Comparison of ENCODE assay signal across 10 mouse cellular contexts in genomic region chr4:106803781-106804180, GRCm38 (mm10). TPM values are rescaled to one million over a fixed set of nuclear protein-coding genes. Genes with fewer than 3 reads are reported as not detected.
DNase-seq lines count a peak whose midpoint lies in the region; ATAC-seq and TF ChIP-seq lines count a peak whose summit lies in the region.
"Had no signal": no experiment of that assay in that cellular context is flagged by ENCODE, and none has a peak within 500 bp of the region (broad histone marks: within the 10 kb centered on the region; RNA-seq: fewer than 3 reads in every experiment).

No protein-coding gene starts in this region.

- DNase-seq in gastrocnemius, adult 2 months: no peak
- DNase-seq in gastrocnemius, adult 8-10 months (ENCODE audit: low spot score in 2 of 2): no peak
- peak; percentile 81 for DNase-seq in CD4-positive, CD25-positive, alpha-beta regulatory T cell, adult 2 months (ENCODE audit: low read depth, low spot score)
- DNase-seq in adrenal gland, adult 18-20 months (ENCODE audit: low spot score in 2 of 2): no peak
- DNase-seq in adipocyte (ENCODE audit: low spot score): no peak
- DNase-seq: cerebellum, adult 11 months; gastrocnemius, postnatal 36 days had no signal

- peaks cover 74% of the 10 kb centered on the region for H3K36me3 ChIP-seq in erythroblast, embryonic 14.5 days (ENCODE audit: control insufficient read depth)
- H3K36me3 ChIP-seq in midbrain, embryonic 13.5 days: no peaks in the 10 kb centered on the region

- peak; percentile 11; the same call in 1 of the 2 replicates for TF ChIP-seq CTCF in gastrocnemius, adult 2 months (IDR thresholded peaks at IDR 0.05)

- no peak overlapping the region for H3K4me3 ChIP-seq in gastrocnemius, adult 2 months
- H3K4me3 ChIP-seq in erythroblast, embryonic 14.5 days (replicated peaks): peak overlapping the region; percentile 80
- H3K4me3 ChIP-seq in midbrain, embryonic 13.5 days (replicated peaks): no peak overlapping the region

- peak; percentile 52; the same call in 1 of the 2 replicates for ATAC-seq in megakaryocyte-erythroid progenitor cell, adult 5-6 weeks (replicated peaks; ENCODE audit: low FRiP score, low TSS enrichment, poor library complexity, severe bottlenecking)
- no peak for ATAC-seq in midbrain, embryonic 13.5 days

- peaks cover 6% of the 10 kb centered on the region for H3K9me3 ChIP-seq in erythroblast, embryonic 14.5 days (ENCODE audit: control insufficient read depth, low read length)
- no peaks in the 10 kb centered on the region for H3K9me3 ChIP-seq in midbrain, embryonic 13.5 days

- H3K4me1 ChIP-seq in erythroblast, embryonic 14.5 days (ENCODE audit: control insufficient read depth): peaks cover 90% of the 10 kb centered on the region
- peaks cover 14% of the 10 kb centered on the region for H3K4me1 ChIP-seq in midbrain, embryonic 13.5 days (replicated peaks)

- intact Hi-C loops in gastrocnemius, adult 2 months (cut with DNase I): loop anchor here (10.0 kb wide), 1 partner anchor 361 kb away; no protein-coding TSS in a partner anchor

- H3K9ac ChIP-seq in midbrain, embryonic 13.5 days (replicated peaks): no peak overlapping the region

- H3K4me2 ChIP-seq in midbrain, embryonic 13.5 days (replicated peaks): no peak overlapping the region

- H3K27me3 ChIP-seq in erythroblast, embryonic 14.5 days (ENCODE audit: control insufficient read depth): no peaks in the 10 kb centered on the region
- H3K27me3 ChIP-seq in midbrain, embryonic 13.5 days: peaks cover 10% of the 10 kb centered on the region

- H3K27ac ChIP-seq in gastrocnemius, adult 2 months: no peak overlapping the region
- H3K27ac ChIP-seq in midbrain, embryonic 13.5 days: no peak overlapping the region

- 81% methylated on average over 4 of the region's 4 CpGs for WGBS in midbrain, embryonic 13.5 days

RNA-seq across cellular contexts. Expression of gene Acot11, which starts 1.0 kb away (rescaled TPM):
- 10 to 100 TPM in 1 of 2 experiments, 1 to 10 TPM in 1; 7.1 to 17.3 TPM for total RNA-seq in gastrocnemius, adult 2 months (2021)
- total RNA-seq in gastrocnemius, adult 8-10 months (2022): 10 to 100 TPM in 2 of 4 experiments, 1 to 10 TPM in 2; 9.1 to 12.9 (median 10.1) TPM
- polyA plus RNA-seq in erythroblast, embryonic 14.5 days (2012): 1.3 and 1.8 TPM in 2 replicates
- total RNA-seq in megakaryocyte-erythroid progenitor cell, adult 5-6 weeks (2014; fragmentation: Nextera tagmentation): 1.0 and 2.1 TPM in 2 replicates
- 0.99 and 1.0 TPM in 2 replicates for total RNA-seq in megakaryocyte-erythroid progenitor cell, adult 5-6 weeks (2017)
- 1.00 and 1.4 TPM in 2 replicates for polyA plus RNA-seq in midbrain, embryonic 13.5 days (2015; fragmentation: Nextera tagmentation; extraction: Ambion mirVana)
- total RNA-seq in adrenal gland, adult 18-20 months (2021): 100 to 1,000 TPM in 1 of 2 experiments, 10 to 100 TPM in 1; 99.8 to 239 TPM

Comparison
In these comparisons a context has a peak if more than half of its experiments do, and no peak if none do; other contexts are left out.
1. RNA of gene Acot11, which starts 1.0 kb away (total RNA-seq): 99.8 to 239 TPM in adrenal gland, adult 18-20 months; 7.1 to 17.3 TPM in gastrocnemius, adult 2 months, 9.1 to 12.9 TPM in gastrocnemius, adult 8-10 months and 0.99 to 2.1 TPM in megakaryocyte-erythroid progenitor cell, adult 5-6 weeks; every median in the first group is over 4 times any median in the second.